Mouse (Mus musculus): ENCODE data around the gene Snap91. TPM values are rescaled to one million over a fixed set of nuclear protein-coding genes. Genes with fewer than 3 reads are reported as not detected.

Gene Snap91
- total RNA-seq, 2 experiments from 2014 or later = 378 to 413 TPM

GRCm38 (mm10) chr9:86716540-86716939 is 163.9 kb downstream of the Snap91 start:
- intact Hi-C loops (cut with DNase I) = no loop called here
- no peak for DNase-seq

Other genes starting within 250 kb of the Snap91 start
- 10 to 100 TPM; 60.3 to 64.4 TPM for gene Me1, start 184.7 kb downstream of the Snap91 start, total RNA-seq (2021)
- gene Prss35, start 137.0 kb downstream of the Snap91 start, total RNA-seq (2021) = 10 to 100 TPM; 10.9 to 11.4 TPM
- 1 to 10 TPM; 5.4 to 6.1 TPM for gene Ripply2, start 134.9 kb upstream of the Snap91 start, total RNA-seq (2021)
- gene Cyb5r4, start 141.4 kb upstream of the Snap91 start, total RNA-seq (2021) = 10 to 100 TPM; 32.6 to 35.7 TPM